Mouse (Mus musculus) layer of hippocampus, adult 9-10 months (tissue): ENCODE data around the gene Cenph.
A peak's percentile ranks its signal among the peaks of the same experiment; 100 is the strongest.
"Not testable (repeated sequence)": the region's sequence is repeated elsewhere in the genome, so short reads cannot be mapped to it uniquely, and the experiment has no call there.

Experiments
- DNase-seq: peaks from one replicate; pipeline ENCODE4 v3.0.0; 2022; ENCODE audit warnings: low spot score

Gene Cenph

DNA sequence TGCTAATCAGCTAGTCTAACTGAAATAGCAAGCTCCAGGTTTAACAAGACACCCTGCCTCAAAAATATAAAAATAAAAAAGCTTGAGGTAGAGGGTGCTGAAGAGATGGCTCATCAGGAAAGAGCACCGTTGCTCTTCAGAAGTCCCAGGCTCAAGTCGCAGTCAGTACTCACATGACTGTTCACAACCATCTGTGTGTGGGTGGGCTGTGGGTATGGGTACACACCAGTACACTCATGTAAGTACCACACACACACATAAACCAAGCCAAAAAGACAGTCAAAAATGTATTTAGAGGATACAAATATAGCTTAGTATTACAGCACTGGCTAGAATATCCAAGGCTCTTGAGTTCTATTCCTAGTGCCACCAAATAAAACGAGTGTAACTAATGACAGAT is 29.6 kb downstream of the Cenph start:
- DNase-seq = no peak

DNA sequence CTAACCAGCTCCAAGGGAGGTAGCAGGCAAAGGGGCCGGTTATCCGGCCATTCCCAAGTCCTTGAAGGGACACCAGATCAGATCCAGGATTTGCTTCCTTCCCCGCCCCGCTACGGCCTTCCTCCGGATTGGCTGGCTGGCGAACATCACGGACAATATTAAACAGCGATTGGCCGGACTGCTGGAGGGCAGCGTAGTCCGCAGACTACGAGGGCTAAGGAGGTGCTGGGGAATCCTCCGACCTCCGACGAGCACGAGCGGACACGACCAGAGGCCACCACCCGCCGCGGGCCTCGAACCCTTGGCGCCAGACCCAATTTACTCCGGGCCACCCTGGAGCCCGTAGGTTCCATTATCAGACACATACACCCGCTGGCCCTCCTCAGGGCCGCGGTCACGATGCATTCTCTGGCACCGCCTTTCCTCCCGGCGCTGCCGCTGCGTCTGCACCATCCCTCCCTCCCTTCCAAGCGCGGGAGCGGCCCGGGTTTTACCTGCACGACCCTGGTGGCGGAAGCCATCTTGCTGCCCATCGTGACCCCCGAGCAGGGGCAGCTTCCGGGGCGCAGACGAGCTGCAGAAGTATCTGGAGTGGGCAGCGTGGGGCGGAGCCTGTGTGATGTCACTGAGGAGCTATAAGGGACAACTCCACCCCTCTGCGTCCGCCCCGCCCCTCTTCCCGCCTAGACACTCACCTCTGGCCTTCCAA is 31.5 kb downstream of the Cenph start, which contains the start of gene Mrps36:
Gene Mrps36 (minus strand): TSS at position 624 of the 709 bp plus-strand sequence.
- DNase-seq = peak; percentile 79

DNA sequence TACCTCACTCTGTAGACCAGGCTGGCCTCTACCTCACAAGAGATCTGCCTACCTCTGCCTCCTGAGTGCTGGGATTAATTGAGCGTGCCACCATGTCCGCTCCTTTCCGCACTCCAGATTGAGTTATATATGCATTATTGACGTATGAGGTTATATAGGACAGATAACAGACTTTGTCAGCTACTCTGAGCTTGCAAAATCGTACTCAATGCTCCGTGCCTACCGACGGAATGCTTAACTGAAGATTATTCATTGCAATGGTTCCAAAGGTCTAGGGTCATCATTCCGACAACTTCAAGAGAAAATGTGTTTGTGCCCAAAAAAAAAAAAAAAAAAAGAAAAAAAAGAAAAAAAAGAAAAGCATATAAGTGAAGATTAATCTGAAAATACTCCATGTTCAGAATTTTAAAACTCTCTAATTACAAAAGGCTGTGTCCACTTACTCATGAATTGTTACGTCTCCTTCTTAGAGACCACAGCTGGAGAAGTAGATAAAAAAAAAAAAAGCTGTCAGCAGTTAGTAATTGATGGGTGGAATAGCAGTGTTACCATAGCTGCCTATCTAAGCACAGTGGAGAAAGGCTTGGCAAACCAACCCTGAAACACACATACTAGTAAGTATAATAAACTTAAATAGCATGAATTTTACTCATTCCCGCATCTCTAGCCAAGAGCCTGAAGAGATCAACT is 32.2 kb downstream of the Cenph start:
- no peak for DNase-seq

GRCm38 (mm10) chr13:100742831-100743230 is 32.9 kb downstream of the Cenph start:
- DNase-seq = no peak

DNA sequence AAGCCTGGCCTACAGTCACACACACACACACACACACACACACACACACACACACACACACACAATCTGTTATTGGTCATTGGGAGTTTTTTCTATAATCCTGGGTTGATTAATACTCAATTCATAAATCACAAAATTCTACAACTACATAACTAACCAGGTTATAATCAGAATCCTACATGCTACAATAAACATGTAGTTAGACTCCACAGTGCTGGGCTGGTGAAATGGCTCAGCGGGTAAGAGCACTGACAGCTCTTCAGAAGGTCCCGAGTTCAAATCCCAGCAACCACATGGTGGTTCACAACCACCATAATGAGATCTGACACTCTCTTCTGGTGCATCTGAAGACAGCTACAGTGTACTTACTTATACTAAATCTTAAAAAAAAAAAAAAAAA is 42.9 kb downstream of the Cenph start:
- no peak for DNase-seq

- DNase-seq = not testable (repeated sequence)
Observed at GRCm38 (mm10) chr13:100731462-100732046, 44.1 kb downstream of the Cenph start.

DNA sequence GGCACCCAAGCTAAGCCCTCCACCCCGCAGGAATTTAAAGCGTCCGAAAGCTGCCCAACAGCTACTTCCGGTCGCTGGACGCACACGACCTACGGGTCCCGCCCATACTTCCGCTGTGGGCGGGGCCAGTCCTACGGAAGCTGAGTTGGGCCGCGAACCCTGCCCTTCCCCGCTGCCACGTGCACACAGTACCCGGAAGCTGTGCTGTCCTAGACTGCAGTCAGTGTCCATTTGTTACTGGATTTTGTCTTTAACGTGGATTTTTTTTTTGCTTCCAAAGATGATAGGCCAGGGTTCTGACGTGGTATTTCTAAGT is 44.9 kb downstream of the Cenph start, which contains the start of gene Cdk7:
Gene Cdk7 (minus strand): TSS at position 79 of the 316 bp plus-strand sequence.
- DNase-seq = peak; percentile 63

DNA sequence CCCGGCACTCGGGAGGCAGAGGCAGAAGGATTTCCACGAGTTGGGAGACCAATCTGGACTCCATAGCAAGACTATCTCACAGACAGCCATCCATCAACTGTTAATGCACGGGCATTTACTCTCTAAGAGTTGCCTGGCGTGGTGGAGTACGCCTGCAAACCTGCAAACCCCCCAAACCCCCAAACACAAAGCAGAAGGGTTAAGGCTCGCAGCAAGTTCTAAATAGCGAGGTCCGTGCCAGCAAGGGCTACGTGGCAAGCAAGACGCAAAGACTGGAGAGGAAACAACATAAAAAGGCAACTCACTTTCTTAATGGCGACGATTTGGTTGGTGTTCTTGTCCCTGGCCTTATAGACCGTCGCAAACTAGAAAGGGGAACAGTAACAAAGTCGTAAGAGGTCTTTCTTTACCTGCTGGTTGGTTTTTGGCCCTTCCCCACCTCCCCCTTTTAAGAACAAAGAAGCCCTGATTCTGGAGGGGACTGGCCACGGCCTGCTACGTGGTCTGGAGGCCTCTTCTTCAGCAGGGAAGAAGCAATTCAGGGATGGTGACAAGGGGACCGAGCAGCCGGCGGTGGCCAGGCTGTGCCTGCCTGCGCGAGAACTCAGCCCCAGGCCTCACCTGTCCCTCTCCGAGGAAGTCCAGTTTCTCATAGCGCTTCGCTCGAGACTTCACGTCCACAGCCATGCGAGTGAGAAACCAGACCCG is 45.4 kb downstream of the Cenph start:
- no peak for DNase-seq

DNA sequence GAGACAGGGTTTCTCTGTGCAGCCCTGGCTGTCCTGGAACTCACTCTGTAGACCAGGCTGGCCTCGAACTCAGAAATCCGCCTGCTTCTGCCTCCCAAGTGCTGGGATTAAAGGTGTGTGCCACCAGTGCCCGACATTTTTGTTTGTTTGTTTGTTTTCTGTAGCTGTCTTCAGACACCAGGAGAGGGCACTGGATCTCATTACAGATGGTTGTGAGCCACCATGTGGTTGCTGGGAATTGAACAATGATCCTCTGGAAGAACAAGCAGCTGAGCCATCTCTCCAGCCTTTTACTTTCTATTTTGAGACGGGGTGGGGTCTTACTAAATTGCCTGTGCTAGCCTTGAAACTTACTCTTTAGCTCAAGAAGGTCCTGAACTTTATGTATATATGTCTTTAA is 47.2 kb downstream of the Cenph start:
- DNase-seq = not testable (repeated sequence)

- no peak for DNase-seq
Observed at GRCm38 (mm10) chr13:100728086-100728485, 47.6 kb downstream of the Cenph start.

GRCm38 (mm10) chr13:100725194-100725593 is 50.5 kb downstream of the Cenph start:
- no peak for DNase-seq

DNA sequence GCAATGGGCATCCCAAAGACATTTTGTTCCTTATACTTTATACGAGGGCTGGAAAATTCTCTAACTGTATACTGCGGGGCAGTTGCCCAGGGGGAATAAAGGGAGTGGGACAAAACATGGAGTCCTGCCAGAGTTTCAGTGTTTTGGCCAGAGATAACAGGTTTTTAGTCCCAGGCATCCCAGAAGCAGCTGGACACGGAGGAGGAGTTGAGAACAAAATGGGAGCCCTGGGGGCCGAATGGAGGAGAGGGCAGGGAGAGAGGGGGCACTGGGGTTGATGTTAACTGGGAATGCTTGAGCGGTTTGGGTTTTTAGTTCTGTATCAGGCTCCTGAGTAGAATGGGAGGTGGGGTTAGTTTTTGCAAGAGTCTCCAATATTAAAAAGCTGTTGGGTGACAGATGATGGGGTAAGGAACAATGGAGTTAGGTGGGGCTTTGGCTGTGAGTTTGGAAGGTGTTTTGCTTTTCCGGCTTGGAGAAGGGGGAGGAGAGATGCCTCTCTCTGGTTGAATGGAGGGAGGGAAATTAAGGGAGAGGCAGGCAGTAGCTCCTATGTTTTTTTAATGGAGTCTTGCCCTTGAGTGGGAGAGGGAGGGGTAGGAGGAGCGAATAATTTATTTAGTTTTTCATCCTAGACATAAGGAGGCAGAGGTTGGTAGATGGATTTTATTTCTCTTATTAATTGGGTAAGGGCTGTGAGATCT is 51.5 kb downstream of the Cenph start:
- DNase-seq = no peak

DNA sequence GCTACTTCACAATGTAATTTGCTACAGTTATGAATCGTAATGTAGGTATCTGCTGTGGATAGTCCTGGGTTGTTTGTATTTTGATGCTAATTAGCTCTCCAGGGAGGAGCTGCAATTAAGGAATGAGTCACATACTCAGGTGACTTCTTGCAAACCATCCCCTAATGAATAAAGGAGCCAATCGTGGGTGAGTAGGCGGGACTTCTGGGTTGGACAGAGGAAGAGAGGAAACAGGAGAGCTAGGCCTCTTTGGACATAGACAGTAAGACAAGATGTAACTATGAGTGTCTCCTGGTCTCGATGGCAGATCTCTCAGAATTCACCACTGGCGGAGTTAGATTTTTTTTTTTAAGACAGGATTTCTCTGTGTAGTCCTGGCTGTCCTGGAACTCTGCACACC is 54.0 kb downstream of the Cenph start:
- no peak for DNase-seq

DNA sequence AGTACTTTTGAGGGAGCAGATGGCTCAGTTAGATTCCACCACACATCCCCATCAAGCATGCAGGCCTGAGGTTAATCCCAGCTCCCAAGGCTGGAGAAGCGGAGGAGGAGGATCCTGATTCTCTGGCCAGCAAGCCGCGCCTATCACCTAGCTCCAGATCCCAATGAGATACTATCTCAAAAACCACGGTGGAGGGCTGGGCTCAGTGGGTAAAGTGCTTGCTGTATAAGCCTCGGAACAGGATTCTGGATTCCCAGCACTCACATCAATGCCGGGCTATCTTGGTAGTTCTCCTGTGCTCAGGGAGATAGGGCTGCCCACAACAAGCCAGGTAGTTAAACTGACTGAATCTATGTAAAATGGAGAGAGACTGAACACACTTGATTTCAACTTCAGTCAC is 60.2 kb downstream of the Cenph start:
- no peak for DNase-seq
